Mouse (Mus musculus) bone marrow, adult 2 months (tissue): ENCODE results near the gene Slc6a1.
A peak's percentile ranks its signal among the peaks of the same experiment; 100 is the strongest.

Experiments used
- CTCF ChIP-seq: fragments of 200-500 bp; IDR thresholded peaks from 2 replicates; pipeline ENCODE4 v1.5.1; 2011; ENCODE audit warnings: low read length, control low read depth; ENCODE audit not compliant: control insufficient read depth, insufficient read depth
- POLR2A ChIP-seq: fragments of 200-500 bp; IDR thresholded peaks from 2 replicates; pipeline ENCODE4 v1.6.1; 2011; ENCODE audit warnings: low read depth, mild to moderate bottlenecking, control low read depth, low read length, borderline replicate concordance; ENCODE audit not compliant: control insufficient read depth

GRCm38 (mm10) chr6:114250311-114250710 lies 32.1 kb upstream of the Slc6a1 start:
- peak; percentile 94 for TF ChIP-seq CTCF
- TF ChIP-seq POLR2A = no peak
